Mouse (Mus musculus): ENCODE results near the gene Ugt1a8.
"Not testable (repeated sequence)": the region's sequence is repeated elsewhere in the genome, so short reads cannot be mapped to it uniquely, and the experiment has no call there.

Ugt1a8 gene

DNA sequence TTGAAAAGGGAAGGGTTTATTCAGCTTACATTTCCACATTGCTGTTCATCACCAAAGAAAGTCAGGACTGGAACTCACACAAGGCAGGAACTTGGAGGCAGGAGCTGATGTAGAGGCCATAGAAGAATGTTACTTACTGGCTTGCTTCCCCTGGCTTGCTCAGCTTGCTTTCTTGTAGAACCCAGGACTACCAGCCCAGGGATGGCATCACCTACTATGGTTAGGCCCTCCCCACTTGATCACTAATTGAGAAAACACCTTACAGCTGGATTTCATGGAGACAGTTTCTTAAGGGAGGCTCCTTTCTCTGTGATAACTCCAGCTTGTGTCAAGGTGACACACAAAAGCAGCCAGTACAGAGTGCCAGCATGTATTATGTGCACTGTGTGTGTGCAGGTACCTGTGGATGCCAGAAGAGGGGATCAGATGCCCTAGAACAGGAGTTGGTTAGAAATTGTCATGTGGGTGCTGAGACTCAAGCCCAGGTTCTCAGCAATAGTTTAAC is 135.4 kb downstream of the Ugt1a8 start:
- CTCF ChIA-PET: interaction anchor here (0.6 kb wide), 3 partner anchors 53 to 933 kb away, joined by 4 to 7 read pairs (median 4); no protein-coding TSS in a partner anchor

DNA sequence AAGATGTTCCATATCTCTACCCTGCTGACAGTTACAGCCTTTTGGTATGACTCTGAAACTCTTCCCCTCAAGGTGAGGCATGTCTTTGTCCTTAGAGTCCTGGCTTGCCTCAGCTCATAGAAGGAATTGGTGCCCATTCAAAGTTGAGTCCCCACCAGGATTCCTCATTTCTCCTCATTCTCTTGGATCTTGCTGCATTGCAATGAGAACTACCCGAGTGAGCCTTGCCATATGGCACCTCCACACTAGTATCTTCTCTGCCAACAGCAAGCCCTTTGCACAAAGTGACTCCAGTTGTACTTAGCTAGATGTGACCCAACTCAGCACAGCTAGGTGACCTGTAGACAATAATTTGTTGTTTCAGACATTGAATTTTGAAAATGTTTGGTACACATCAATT is 136.0 kb downstream of the Ugt1a8 start:
- CTCF ChIA-PET: no interaction called here

DNA sequence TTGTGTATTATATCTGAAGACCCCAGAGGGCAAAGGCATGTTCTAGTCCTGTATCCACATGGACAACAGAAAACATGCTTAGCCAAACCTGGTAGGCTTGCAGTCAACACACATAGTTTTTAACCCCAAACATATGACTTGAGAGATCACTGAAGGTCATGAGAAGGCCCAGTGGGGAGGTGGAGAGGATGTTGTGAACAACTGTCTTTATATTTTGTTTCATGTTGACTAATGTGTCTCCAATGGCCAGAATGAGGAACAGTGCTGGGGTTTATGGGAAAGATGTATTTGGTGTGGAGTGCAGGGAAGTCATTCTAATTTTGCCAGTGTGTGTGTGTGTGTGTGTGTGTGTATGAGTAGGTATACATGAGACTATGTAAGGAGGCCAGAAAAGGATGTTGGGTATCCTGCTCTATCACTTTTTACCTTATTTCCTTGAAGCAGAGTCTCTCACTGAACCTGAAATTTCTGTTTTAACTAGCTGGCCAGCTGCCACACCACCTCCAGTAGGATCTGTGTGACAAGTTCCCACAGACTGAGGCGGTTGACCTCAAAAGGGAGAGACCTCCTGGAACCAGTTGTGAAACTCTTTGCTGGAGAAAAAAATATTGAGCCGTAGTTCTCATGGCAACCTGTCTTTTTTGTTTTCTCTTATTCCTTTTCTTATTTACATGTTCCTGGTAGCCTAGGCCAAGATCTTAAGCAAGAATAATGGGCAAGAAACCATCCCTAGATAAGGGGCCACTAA is 136.6 kb downstream of the Ugt1a8 start:
- CTCF ChIA-PET: no interaction called here

DNA sequence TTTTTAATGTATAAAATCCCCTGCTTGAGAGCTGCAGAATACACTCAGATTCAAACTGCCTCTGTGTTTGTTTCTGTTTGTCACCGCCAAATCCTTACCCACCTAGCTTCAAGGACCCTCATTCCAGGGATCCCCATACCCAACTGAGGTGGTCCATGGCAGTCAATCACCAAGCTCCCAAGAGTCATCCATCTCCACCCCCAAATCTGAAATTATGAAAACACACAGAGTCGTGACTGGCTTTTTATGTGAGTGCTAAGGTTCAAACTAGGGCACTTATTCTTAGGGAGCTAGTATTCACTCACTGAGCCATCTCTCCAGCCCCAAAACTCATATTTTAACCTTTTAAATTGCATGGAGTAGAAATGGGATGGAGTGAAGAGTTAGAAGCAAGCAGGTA is 137.7 kb downstream of the Ugt1a8 start:
- CTCF ChIA-PET: not testable (repeated sequence)

DNA sequence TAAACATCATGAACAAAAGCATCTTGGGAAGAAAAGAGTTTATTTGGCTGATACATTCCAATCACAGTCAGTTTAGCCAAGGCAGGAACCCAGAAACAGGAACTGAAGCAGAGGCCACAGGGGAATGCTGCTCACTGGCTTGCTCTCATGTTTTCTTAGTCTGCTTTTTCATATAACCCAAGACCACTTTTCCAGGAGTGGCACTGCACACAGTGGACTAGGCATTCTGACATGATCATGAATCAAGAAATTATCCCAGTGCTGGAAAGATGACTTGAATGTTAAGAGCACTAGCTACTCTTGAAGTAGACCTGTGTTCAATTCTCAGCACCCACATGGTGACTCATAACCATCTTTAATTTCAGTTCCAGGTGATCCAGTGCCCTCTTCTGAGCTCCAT is 138.1 kb downstream of the Ugt1a8 start:
- CTCF ChIA-PET: no interaction called here

DNA sequence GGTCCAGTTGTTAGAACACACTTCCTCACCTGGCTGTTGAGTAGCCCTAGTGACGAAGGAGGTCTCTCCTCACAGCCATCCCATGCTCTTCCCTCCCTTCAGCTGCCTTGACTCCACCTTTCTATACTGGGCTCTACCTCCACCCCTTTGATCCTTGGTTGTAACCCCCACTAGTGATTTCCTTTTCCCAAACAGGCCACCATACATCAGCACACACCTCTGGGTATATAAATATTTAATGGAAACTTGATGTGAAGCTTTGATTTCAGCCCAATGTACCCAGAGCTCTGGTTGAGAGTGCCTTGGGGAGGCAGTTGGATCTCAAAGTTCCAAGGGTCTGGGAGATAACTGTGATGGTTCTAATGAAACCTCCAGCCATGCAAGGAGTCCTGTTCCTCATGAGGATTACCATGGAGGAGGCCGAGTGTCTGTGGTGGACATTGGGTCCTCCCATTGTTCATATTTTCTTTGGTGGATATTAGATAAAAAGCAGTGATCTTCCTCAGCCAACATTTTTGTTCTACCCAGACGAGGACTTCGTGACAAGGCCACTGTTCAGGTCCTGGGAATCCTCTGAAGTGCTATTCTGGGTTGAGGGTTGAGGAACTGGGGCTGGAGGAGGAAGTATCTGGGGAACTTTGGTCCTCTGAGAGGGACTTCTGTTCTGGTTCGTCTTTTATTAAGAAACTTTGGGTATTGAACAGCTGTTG is 139.2 kb downstream of the Ugt1a8 start, which contains the start of gene Mroh2a:
Gene Mroh2a (plus strand): TSS at position 317 of the 710 bp plus-strand sequence.
- CTCF ChIA-PET: no interaction called here

DNA sequence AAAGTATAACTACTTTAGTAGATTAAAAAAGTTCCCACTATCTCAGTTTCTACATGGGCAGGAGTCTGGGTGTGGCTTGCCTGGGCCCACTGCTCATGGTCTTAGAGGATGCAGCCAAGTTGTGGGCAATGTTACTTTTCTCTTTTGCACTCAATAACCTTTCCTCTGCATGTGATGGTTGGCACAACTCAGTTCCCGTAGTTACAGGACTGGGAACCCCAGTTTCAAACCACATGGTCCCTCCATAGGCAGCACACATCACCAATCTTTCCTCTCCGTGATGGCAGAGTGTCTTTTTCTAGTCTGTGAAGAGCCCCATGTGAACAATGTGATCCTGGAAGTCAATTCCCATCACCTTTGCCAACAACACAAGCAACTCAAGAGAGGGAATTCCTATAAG is 139.9 kb downstream of the Ugt1a8 start:
- CTCF ChIA-PET: no interaction called here

DNA sequence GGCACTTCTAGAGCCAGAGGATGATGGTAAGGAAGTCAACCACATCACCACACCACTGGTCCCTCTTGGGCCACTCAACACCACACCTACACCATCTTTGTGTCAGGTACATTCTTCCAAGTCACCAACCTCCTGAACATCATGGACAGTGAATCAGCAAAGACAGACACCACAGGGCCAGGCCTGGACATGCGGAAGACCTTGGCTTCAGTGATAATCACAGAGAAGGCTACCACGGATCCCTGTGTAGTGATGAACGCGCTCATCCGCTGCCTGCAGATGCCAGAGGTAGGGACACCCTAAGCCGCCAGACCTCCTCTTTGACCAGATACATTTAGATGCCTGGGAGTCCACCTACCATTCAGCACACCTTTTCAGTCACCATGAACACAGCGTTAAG is 140.5 kb downstream of the Ugt1a8 start:
- CTCF ChIA-PET: no interaction called here

DNA sequence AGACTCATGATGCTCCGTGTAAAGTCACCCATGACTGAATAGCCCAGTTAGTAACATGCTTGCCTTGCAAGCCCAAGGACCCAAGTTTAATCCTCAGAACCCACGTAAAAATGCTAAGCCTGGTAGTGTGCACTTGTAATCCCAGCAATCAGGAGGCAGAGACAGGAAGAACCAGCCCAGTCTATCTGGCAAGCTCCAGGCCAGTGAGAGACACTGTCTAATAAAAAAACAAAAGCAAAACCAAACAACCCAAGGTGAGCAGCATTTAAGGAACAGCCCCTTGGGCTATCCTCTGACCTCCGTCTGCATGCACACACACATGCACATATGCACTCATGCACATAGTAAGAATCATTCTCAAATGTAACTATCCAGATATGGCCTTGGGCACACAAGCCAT is 142.0 kb downstream of the Ugt1a8 start:
- CTCF ChIA-PET: no interaction called here

DNA sequence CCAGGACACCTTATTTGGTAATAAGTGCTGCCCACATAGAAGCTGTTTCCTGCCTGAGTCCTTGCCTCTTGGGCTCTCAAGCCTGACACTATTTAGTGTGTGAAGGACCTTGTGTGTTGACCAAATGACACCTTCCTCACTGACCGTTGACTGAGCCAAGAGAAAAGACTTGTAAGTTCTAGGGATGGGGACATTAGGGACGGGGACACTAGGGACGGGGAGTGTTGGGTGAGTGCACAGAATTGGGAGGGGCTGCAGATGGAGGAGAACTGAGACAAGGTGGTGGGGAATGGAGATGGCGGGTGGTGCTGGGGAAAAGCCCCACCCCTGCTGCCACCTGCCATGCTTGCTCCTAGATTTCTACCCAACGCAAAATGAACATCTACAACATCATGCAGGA is 142.4 kb downstream of the Ugt1a8 start:
- CTCF ChIA-PET: no interaction called here

DNA sequence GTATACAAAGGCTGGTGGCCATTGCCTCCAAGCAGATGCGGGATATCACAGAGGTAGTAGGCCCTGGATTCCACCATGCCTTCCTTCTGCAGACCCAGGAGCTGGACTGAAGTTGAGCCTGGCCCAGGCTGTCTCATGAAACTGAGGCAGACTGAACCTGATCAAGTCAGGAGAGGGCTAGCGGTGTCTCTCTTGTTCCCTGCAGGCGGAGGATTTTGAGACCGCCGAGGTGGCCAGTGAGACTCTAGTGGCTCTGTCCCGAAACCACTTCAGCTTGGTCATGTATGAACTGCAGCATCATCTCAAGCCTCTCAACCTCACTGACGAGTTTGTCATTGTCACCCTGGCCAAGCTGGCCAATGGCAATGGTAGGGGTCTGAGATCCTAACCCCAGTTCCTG is 142.8 kb downstream of the Ugt1a8 start:
- CTCF ChIA-PET: no interaction called here

DNA sequence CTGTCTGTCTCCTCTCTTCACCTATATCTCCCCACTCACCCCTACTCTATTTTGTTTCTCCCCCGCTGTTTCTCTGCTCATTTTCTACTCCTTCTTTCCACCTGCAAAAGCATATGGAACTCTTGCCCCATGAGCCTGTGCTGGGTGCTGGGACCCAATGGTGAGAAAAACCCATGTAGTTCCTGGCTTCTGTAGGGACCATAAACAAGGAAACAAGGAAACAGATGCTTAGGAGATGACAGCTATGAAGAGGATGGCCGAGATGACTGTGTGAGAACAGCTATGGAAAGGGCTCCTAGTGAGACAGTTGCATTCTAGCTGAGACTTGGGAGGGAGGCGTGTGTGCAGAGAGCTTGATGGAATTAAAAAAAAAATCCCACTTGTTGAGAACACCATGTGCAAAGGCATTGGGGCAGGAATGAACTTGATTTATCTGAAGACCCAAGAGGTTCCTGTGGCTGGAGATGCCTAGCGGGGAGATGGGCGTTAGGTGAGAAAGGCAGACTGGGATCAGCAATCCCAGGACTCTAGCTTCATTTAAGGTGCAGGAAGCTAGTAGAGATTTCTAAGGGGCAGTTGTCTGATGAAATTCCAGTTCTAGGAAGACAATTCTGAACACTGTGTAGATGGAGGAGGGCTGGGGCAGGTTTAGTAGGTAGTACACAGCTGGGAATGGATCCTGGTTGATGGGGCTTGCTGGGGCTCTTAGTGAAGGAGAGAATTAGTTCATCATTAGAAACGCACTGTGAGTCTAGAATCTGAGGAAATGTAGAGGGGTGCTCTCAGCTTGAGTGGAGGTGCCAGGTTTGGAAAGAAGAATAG is 143.6 kb downstream of the Ugt1a8 start:
- CTCF ChIA-PET: interaction anchor here (0.7 kb wide), 1 partner anchor 17 kb away, joined by 3 read pairs; no protein-coding TSS in a partner anchor

DNA sequence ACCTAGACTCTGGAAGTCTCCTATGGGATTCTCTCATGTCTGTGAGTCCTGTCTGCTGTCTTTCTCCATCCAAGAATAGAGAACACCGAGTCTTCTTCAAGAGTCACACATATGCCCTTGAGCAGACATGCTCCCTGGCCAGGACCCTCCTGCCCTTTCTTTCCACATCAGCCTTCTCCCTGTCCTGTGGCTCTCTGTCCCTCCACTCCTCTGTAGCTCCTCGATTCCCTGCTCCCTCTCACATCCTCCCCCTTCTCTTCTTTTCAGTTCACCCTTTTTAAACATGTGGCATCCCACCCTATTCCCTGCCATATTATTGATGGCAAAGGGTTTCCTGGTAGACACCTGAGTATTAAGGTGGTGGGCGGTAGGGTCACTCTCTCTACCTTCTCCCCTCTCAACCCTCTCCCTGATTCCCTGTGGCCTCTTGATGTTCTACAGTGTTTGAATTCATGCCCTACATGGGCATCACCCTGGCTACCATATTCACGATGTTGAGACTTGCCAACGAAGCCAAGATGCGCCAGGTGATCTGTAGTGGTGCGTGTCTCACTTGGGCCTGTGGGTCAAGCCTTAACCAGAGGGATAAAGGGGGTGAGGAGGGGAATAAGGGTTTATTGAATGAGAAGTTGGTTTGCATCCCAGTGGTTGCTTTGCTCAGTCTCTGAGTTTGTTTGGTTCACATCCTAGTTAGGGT is 144.3 kb downstream of the Ugt1a8 start:
- CTCF ChIA-PET: interaction anchor here (0.7 kb wide), 1 partner anchor 16 kb away, joined by 3 read pairs; no protein-coding TSS in a partner anchor

DNA sequence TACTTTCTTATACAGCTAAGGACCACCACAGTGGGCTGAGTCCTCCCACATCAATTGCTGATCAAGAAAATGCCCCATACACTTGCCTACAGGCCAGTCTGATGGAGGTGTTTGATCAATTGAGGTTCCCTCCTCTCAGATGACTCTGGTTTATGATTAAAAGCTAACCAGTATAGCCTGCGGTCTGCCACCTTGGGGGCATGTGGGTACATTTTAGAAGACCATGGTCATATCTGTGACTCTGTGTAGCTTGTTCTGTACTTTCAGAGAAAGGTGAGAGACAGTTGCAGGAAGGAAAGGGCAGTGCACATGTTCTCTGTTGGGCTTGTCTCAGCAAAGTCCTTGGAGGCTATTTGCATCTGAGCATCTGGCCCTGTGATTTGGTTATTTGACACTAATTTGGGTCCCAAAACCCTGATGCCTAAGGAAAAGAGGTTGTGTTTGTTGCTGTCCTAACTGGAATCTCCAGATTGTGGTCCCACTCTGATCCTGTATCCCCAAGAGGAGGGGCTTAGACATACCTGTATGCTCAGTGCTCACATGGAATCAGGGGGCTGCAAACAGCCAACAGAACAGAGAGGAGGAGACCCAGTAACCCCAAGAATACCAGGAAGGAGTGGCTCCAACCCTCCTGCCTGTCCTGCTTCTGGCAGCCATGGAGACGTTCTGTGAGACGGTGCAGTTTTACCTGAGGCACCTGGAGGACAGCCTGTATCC is 145.2 kb downstream of the Ugt1a8 start:
- CTCF ChIA-PET: no interaction called here

DNA sequence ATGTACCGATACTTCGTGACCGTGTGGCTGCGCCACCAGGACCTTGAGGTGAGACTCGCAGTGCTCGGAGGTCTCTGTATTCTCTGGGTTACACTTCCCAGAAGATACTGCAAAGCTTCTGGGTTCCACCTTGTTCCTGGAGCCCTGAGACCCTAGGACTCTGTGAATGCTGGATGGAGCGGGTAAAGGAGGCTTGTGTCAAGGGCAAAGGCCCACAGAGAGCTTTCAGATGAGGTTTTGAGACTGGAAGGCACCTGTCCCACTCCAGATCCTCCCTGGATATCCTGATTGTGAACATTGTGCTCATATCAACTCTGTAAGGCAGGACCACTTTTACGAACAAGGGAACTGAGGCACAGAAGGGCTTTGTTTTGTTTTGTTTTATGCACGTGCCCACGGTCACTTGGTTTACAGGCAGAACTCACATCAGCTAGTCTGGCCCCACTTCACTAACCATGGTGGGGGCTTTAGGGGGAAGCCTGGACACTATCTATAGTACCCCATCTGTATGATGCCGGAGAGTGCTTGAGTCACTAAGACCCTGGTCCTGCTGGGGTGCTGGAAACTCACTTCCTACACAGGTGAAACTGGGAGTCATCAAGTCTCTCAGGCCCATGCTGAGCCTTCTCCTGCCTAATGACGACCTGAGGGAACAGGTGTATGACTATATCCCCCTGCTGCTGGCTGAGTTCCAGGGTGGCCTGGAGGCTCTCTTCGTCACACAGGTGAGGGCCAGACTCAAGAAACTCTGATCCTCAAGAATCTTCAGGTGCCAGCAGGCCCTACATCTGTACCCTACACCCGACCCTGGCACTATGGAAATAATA is 146.0 kb downstream of the Ugt1a8 start:
- CTCF ChIA-PET: no interaction called here

DNA sequence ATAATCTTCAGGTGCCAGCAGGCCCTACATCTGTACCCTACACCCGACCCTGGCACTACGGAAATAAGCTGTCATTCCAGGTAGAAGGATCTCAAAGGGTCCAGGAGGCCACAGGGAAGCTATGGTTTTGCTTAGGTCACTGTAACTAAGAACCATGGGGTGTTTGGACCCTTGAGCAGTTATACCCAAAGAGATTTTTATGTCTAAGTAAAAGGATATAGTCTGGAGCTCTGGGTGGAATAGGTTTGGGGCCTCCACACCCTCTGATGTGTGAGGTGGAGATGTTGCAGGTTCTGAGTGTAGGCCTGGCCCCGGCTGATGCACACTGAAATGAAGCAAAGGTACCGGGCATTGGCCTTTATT is 146.6 kb downstream of the Ugt1a8 start:
- CTCF ChIA-PET: no interaction called here

DNA sequence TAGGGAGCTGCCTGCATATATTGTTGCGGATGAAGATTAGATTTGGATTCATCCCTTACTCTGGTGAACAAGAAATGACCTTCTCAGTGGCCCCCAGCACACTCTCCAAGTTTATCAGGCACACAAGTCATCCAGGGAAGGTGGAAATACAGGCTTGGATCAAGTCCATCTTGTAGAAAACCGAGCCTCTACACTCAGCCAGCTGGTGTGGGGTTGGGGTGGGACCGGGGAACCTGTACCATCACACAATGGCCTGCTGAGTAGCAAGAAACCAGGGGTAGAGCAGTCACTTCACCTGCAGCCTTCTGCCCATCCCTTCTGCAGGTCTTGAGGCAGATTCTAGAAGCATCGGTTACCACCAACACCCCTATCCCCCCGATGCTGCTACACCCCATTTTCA is 147.0 kb downstream of the Ugt1a8 start:
- CTCF ChIA-PET: no interaction called here

DNA sequence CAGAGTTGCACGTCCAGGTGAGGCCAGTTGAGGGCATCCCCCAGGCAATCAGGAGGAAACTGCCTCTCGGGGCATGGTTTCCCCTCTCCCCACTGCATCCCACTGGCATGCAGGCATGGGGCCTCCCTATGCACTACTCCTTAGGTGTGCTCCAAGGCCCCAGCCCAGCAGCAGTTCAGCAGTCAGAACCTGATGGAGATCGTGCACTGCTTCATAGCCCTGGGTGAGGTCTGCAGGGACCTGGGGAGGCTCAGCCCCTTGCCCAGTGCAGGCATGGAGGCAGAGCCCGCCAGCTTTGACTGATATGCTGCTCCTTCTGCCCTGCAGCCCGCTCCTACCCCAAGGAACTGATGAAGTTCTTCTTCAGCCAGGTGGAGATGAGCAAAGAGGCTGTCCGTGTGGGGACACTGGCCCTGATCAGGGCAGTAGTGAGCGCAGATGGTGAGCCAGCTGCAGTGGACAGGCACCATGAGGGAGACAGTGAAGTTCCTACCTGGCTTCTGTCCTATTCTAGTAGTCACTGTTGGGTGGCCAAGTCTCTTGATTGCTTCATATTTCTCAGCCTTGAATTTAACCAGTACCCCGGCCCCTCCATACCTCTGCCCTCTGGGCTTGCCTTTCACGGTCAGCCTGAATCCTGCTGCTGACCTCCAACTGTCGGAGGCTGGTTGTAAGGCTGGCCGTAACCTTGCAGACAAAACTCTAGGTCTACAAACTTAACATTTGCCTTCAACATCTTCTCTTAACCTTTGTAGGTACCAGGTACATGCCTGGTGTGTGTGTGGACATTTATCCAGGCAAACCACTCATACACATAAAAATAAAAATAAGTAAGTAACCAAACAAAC is 147.7 kb downstream of the Ugt1a8 start:
- CTCF ChIA-PET: interaction anchor here (0.6 kb wide), 1 partner anchor 49 kb away, joined by 5 read pairs; no protein-coding TSS in a partner anchor

DNA sequence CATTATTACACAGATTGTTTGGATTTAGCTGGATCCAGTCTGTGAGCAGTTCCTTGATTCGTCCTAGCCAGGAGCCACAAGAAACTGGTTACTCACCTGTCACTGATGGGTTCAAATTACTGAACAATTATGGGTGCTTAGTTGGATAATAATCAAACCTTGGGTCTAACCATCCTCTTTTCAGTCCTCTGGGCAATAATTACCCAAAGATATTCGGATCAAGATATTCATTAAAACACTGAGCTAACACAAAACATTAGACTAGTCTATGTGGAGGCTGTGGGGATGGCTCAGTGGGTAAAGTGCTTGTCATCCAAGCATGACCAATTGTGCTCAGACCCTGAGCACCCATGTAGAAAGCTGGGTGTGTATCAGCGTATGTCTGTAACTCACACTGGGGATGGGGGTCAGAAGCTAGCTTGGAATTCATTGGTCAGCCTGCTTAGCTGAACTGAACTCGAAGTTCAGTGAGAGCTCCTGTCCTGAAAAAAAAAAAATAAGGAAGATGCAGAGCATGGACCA is 148.3 kb downstream of the Ugt1a8 start:
- CTCF ChIA-PET: interaction anchor here (0.6 kb wide), 1 partner anchor 50 kb away, joined by 5 read pairs; no protein-coding TSS in a partner anchor
